Mouse (Mus musculus): Measurements from ENCODE around the gene Tspan4. TPM values are rescaled to one million over a fixed set of nuclear protein-coding genes. Genes with fewer than 3 reads are reported as not detected.

Gene Tspan4
- 60.8 and 67.9 TPM in 2 replicates for polyA plus RNA-seq (2015; fragmentation: Nextera tagmentation; extraction: Ambion mirVana)

GRCm38 (mm10) chr7:141475011-141475804 is at the start of gene Tspan4, which contains the start of gene Polr2l:
TSS of gene Tspan4 (plus strand) at chr7:141475240.
TSS of gene Polr2l (minus strand) at chr7:141475132.
- Histone ChIP-seq H3K36me3 (peaks cover 25% of the 10 kb centered on the region), H3K27ac (replicated peaks) (peak within 1 kb of the TSS; percentile 92), H3K9ac (peak within 1 kb of the TSS; percentile 71), H3K4me1 (peaks cover 45% of the 10 kb centered on the region), H3K9me3 (replicated peaks) (no peaks in the 10 kb centered on the region), H3K4me3 (replicated peaks) (peak within 1 kb of the TSS; percentile 76), H3K27me3 (no peaks in the 10 kb centered on the region), H3K4me2 (replicated peaks) (peak within 1 kb of the TSS; percentile 90)
- WGBS, result under 1% methylated on average over 82 of the region's 87 CpGs
- ATAC-seq (ENCODE audit: insufficient number of reproducible peaks, low FRiP score, low TSS enrichment, low read depth), result peak; percentile 61

GRCm38 (mm10) chr7:141426948-141427730 is 47.9 kb upstream of the Tspan4 start:
- no peak for ATAC-seq (ENCODE audit: insufficient number of reproducible peaks, low FRiP score, low TSS enrichment, low read depth)
- no peaks in the 10 kb centered on the region for H3K27me3 ChIP-seq
- H3K9ac ChIP-seq, result no peak overlapping the region
- peaks cover 19% of the 10 kb centered on the region for H3K36me3 ChIP-seq
- H3K9me3 ChIP-seq (replicated peaks), result no peaks in the 10 kb centered on the region
- 76% methylated on average over 12 of the region's 12 CpGs for WGBS
- no peak overlapping the region for H3K27ac ChIP-seq (replicated peaks)
- no peak overlapping the region for H3K4me2 ChIP-seq (replicated peaks)
- no peak overlapping the region for H3K4me3 ChIP-seq (replicated peaks)
- H3K4me1 ChIP-seq, result peaks cover 16% of the 10 kb centered on the region

- WGBS, result 50% methylated on average over 5 of the region's 5 CpGs
- Histone ChIP-seq H3K4me2 (replicated peaks) (peak overlapping the region; percentile 40; the same call in 1 of the 2 replicates), H3K27ac (replicated peaks) (no peak overlapping the region), H3K9ac (no peak overlapping the region), H3K4me3 (replicated peaks) (peak overlapping the region; percentile 19; the same call in 1 of the 2 replicates), H3K4me1 (peaks cover 20% of the 10 kb centered on the region), H3K27me3 (no peaks in the 10 kb centered on the region), H3K9me3 (replicated peaks) (no peaks in the 10 kb centered on the region), H3K36me3 (peaks cover 34% of the 10 kb centered on the region)
- no peak for ATAC-seq (ENCODE audit: insufficient number of reproducible peaks, low FRiP score, low TSS enrichment, low read depth)
Measured at GRCm38 (mm10) chr7:141428701-141429100, 46.3 kb upstream of the Tspan4 start.

- H3K27me3 ChIP-seq, result no peaks in the 10 kb centered on the region
- H3K9ac ChIP-seq, result no peak within 1 kb of the TSS; the same call in 1 of the 2 replicates
- WGBS, result 6% methylated on average over 19 of the region's 19 CpGs
- H3K9me3 ChIP-seq (replicated peaks), result no peaks in the 10 kb centered on the region
- peak within 1 kb of the TSS; percentile 40 for H3K4me2 ChIP-seq (replicated peaks)
- H3K4me3 ChIP-seq (replicated peaks), result peak within 1 kb of the TSS; percentile 19; the same call in 1 of the 2 replicates
- ATAC-seq (ENCODE audit: insufficient number of reproducible peaks, low FRiP score, low TSS enrichment, low read depth), result no peak
- peaks cover 34% of the 10 kb centered on the region for H3K36me3 ChIP-seq
- no peak within 1 kb of the TSS for H3K27ac ChIP-seq (replicated peaks)
- peaks cover 26% of the 10 kb centered on the region for H3K4me1 ChIP-seq
Measured at GRCm38 (mm10) chr7:141429310-141429709, 45.7 kb upstream of the Tspan4 start, which contains the start of gene Cend1. TSS of gene Cend1 (minus strand) at chr7:141429491.

GRCm38 (mm10) chr7:141429840-141430584 is 45.0 kb upstream of the Tspan4 start:
- Histone ChIP-seq H3K27ac (replicated peaks) (no peak overlapping the region), H3K27me3 (no peaks in the 10 kb centered on the region), H3K9ac (no peak overlapping the region), H3K4me3 (replicated peaks) (no peak overlapping the region), H3K36me3 (peaks cover 34% of the 10 kb centered on the region), H3K4me1 (peaks cover 34% of the 10 kb centered on the region), H3K4me2 (replicated peaks) (no peak overlapping the region), H3K9me3 (replicated peaks) (no peaks in the 10 kb centered on the region)
- ATAC-seq (ENCODE audit: insufficient number of reproducible peaks, low FRiP score, low TSS enrichment, low read depth), result no peak
- WGBS, result 63% methylated on average over 9 of the region's 9 CpGs

- WGBS, result 96% methylated on average over 9 of the region's 9 CpGs
- Histone ChIP-seq H3K4me3 (replicated peaks) (no peak overlapping the region), H3K4me1 (peaks cover 40% of the 10 kb centered on the region)
Measured at GRCm38 (mm10) chr7:141430585-141431240, 44.3 kb upstream of the Tspan4 start.

GRCm38 (mm10) chr7:141431434-141432185 is 43.4 kb upstream of the Tspan4 start:
- Histone ChIP-seq H3K9me3 (replicated peaks) (no peaks in the 10 kb centered on the region), H3K27me3 (no peaks in the 10 kb centered on the region), H3K27ac (replicated peaks) (no peak overlapping the region), H3K36me3 (peaks cover 34% of the 10 kb centered on the region), H3K9ac (no peak overlapping the region), H3K4me3 (replicated peaks) (no peak overlapping the region), H3K4me1 (peaks cover 46% of the 10 kb centered on the region), H3K4me2 (replicated peaks) (no peak overlapping the region)
- WGBS, result 93% methylated on average over 19 of the region's 19 CpGs
- ATAC-seq (ENCODE audit: insufficient number of reproducible peaks, low FRiP score, low TSS enrichment, low read depth), result no peak

More at GRCm38 (mm10) chr7:141430585-141431240, 44.3 kb upstream of the Tspan4 start:
- Histone ChIP-seq H3K9me3 (replicated peaks) (no peaks in the 10 kb centered on the region), H3K4me2 (replicated peaks) (no peak overlapping the region), H3K27me3 (no peaks in the 10 kb centered on the region), H3K9ac (no peak overlapping the region), H3K36me3 (peaks cover 34% of the 10 kb centered on the region), H3K27ac (replicated peaks) (no peak overlapping the region)
- no peak for ATAC-seq (ENCODE audit: insufficient number of reproducible peaks, low FRiP score, low TSS enrichment, low read depth)

GRCm38 (mm10) chr7:141432186-141432611 is 42.8 kb upstream of the Tspan4 start:
- 84% methylated on average over 8 of the region's 8 CpGs for WGBS
- Histone ChIP-seq H3K9ac (no peak overlapping the region), H3K9me3 (replicated peaks) (no peaks in the 10 kb centered on the region), H3K4me3 (replicated peaks) (no peak overlapping the region), H3K27ac (replicated peaks) (no peak overlapping the region), H3K27me3 (no peaks in the 10 kb centered on the region), H3K36me3 (peaks cover 34% of the 10 kb centered on the region), H3K4me2 (replicated peaks) (no peak overlapping the region), H3K4me1 (peaks cover 52% of the 10 kb centered on the region)
- no peak for ATAC-seq (ENCODE audit: insufficient number of reproducible peaks, low FRiP score, low TSS enrichment, low read depth)

GRCm38 (mm10) chr7:141432741-141433516 is 42.1 kb upstream of the Tspan4 start:
- Histone ChIP-seq H3K4me1 (peaks cover 57% of the 10 kb centered on the region), H3K27ac (replicated peaks) (no peak overlapping the region), H3K27me3 (no peaks in the 10 kb centered on the region), H3K36me3 (peaks cover 34% of the 10 kb centered on the region), H3K9ac (no peak overlapping the region), H3K4me2 (replicated peaks) (no peak overlapping the region), H3K9me3 (replicated peaks) (no peaks in the 10 kb centered on the region), H3K4me3 (replicated peaks) (no peak overlapping the region)
- ATAC-seq (ENCODE audit: insufficient number of reproducible peaks, low FRiP score, low TSS enrichment, low read depth), result no peak
- WGBS, result 79% methylated on average over 6 of the region's 6 CpGs

Measured in embryonic facial prominence, embryonic 15.5 days (tissue).